In the genomic region with DNA sequence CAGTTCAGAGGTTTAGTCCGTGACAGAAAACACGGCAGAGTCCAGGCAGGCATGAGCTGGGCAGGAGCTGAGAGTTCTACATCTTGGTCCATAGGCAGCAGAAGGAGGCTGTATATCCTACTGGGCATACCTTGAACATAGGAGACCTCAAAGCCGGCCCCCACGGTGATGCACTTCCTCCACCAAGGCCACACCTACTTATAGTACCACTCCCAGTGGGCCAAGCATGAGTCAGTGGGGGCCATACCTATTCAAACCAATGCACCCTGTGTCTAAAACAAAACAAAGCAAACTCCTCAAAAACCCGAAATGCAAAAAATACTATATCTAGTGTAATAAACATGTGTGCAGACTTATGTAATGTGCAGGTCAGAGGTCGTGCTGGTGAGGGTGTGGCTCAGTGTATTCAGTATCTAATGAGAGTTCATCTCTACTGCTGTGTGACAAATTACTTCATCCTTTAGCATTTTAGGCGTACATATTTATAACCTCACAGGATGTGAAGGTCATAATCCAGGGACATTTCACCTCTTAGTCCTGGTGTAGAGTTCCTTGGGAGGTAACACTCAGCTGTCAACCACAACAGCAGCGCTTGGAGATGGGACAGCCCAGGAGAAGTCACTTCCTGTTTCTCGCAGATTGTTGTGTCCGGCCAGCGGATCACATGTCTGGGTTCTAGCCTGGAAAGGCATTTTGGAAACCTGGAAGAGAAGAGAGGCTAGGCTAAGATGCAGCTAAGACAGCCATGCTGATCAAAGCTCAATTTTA, we compare ENCODE assay signal across 9 mouse cellular contexts. TPM values are rescaled to one million over a fixed set of nuclear protein-coding genes. Genes with fewer than 3 reads are reported as not detected.
DNase-seq lines count a peak whose midpoint lies in the region; ATAC-seq and TF ChIP-seq lines count a peak whose summit lies in the region.
"Had no signal": no experiment of that assay in that cellular context is flagged by ENCODE, and none has a peak within 500 bp of the region (broad histone marks: within the 10 kb centered on the region; RNA-seq: fewer than 3 reads in every experiment).

No protein-coding gene starts in this region.

- peaks cover 10% of the 10 kb centered on the region for H3K36me3 ChIP-seq in lung, embryonic 16.5 days (ENCODE audit: control insufficient read depth, insufficient read depth, low read length)
- H3K36me3 ChIP-seq in intestine, embryonic 15.5 days = peaks cover 7% of the 10 kb centered on the region; the same call in 1 of the 2 replicates

- no peaks in the 10 kb centered on the region for H3K9me3 ChIP-seq in lung, embryonic 16.5 days (ENCODE audit: control insufficient read depth, low read length)
- H3K9me3 ChIP-seq in intestine, embryonic 15.5 days = no peaks in the 10 kb centered on the region

- H3K9ac ChIP-seq in lung, embryonic 16.5 days (ENCODE audit: low read length) = no peak overlapping the region
- no peak overlapping the region for H3K9ac ChIP-seq in intestine, embryonic 15.5 days

- WGBS in lung, embryonic 16.5 days = 56% methylated on average over 11 of the region's 11 CpGs
- 61% methylated on average over 11 of the region's 11 CpGs for WGBS in intestine, embryonic 15.5 days
- 84% methylated on average over 11 of the region's 11 CpGs for WGBS in olfactory bulb, adult 2 months

- H3K27ac ChIP-seq in lung, embryonic 16.5 days (ENCODE audit: low read length) = peak overlapping the region; percentile 23; the same call in 1 of the 2 replicates
- no peak overlapping the region; the same call in 1 of the 2 replicates for H3K27ac ChIP-seq in intestine, embryonic 15.5 days
- H3K27ac ChIP-seq in olfactory bulb, adult 2 months (ENCODE audit: insufficient read depth, low read depth, low read length) = no peak overlapping the region
- H3K27ac ChIP-seq: macrophage had no signal

- peak; percentile 69 for ATAC-seq in lung, embryonic 16.5 days (ENCODE audit: low read depth)
- peak; percentile 31 for ATAC-seq in erythroblast, adult 5-6 weeks (replicated peaks; ENCODE audit: low FRiP score, poor library complexity, severe bottlenecking)
- ATAC-seq in intestine, embryonic 15.5 days = peak; percentile 26

- H3K27me3 ChIP-seq in lung, embryonic 16.5 days (ENCODE audit: control insufficient read depth, insufficient read depth, low read depth, low read length) = no peaks in the 10 kb centered on the region
- no peaks in the 10 kb centered on the region for H3K27me3 ChIP-seq in intestine, embryonic 15.5 days (replicated peaks)

- TF ChIP-seq POLR2A in olfactory bulb, adult 2 months (IDR thresholded peaks at IDR 0.05; ENCODE audit: insufficient read depth, low read depth, low read length) = no peak

- intact Hi-C loops in left cerebral cortex, postnatal 14 days (cut with DNase I) = no loop called here

- peaks cover 13% of the 10 kb centered on the region for H3K4me1 ChIP-seq in lung, embryonic 16.5 days (replicated peaks; ENCODE audit: control insufficient read depth, insufficient read depth, low read length)
- peaks cover 8% of the 10 kb centered on the region for H3K4me1 ChIP-seq in intestine, embryonic 15.5 days (replicated peaks)
- H3K4me1 ChIP-seq in olfactory bulb, adult 2 months (ENCODE audit: control insufficient read depth, insufficient read depth, low read length) = peaks cover 5% of the 10 kb centered on the region

- 0 out of 2 replicates have a peak, but pooled peaks have one; percentile 1 for TF ChIP-seq CTCF in olfactory bulb, adult 2 months (IDR thresholded peaks at IDR 0.05; ENCODE audit: insufficient read depth, low read depth, low read length)

- DNase-seq in lung, postnatal 4 days = no peak
- DNase-seq in gastrocnemius, postnatal 10 days = no peak
- no peak for DNase-seq in retina, postnatal 1 day
- no peak for DNase-seq in left cerebral cortex, postnatal 14 days (ENCODE audit: low spot score in 2 of 2)

- peak overlapping the region; percentile 43; the same call in 1 of the 2 replicates for H3K4me2 ChIP-seq in lung, embryonic 16.5 days (ENCODE audit: low read depth, low read length)
- peak overlapping the region; percentile 49 for H3K4me2 ChIP-seq in intestine, embryonic 15.5 days (replicated peaks)

- peak overlapping the region; percentile 24; the same call in 1 of the 2 replicates for H3K4me3 ChIP-seq in lung, embryonic 16.5 days (ENCODE audit: low read length)
- H3K4me3 ChIP-seq in intestine, embryonic 15.5 days (replicated peaks) = no peak overlapping the region
- H3K4me3 ChIP-seq in olfactory bulb, adult 2 months (ENCODE audit: insufficient read depth, low read depth, low read length) = no peak overlapping the region

RNA-seq across cellular contexts. Expression of gene Nadk2, which starts 22.7 kb away (rescaled TPM):
- 27.4 and 31.8 TPM in 2 replicates for polyA plus RNA-seq in lung, embryonic 16.5 days (2015; fragmentation: Nextera tagmentation; extraction: Ambion mirVana)
- 252 and 320 TPM in 2 replicates for total RNA-seq in erythroblast, adult 5-6 weeks (2015; ENCODE audit: low replicate concordance)
- 514 and 775 TPM in 2 replicates for total RNA-seq in erythroblast, adult 5-6 weeks (2017; ENCODE audit: low replicate concordance)
- 49.0 and 50.4 TPM in 2 replicates for polyA plus RNA-seq in intestine, embryonic 15.5 days (2015; fragmentation: Nextera tagmentation; extraction: Ambion mirVana)
- not detected in 2 replicates for polyA plus RNA-seq in olfactory bulb, adult 2 months (2012; ENCODE audit: insufficient read depth, insufficient read length, low replicate concordance, missing spikeins)
- 10 to 100 TPM; 24.0 to 26.6 TPM for total RNA-seq in gastrocnemius, postnatal 10 days (2021)
- total RNA-seq in left cerebral cortex, postnatal 14 days (2021) = 10 to 100 TPM; 40.9 to 46.2 TPM

RNA-seq across cellular contexts. Expression of gene Lmbrd2, which starts 46.6 kb away (rescaled TPM):
- polyA plus RNA-seq in lung, embryonic 16.5 days (2015; fragmentation: Nextera tagmentation; extraction: Ambion mirVana) = 2.8 and 3.2 TPM in 2 replicates
- total RNA-seq in erythroblast, adult 5-6 weeks (2015; ENCODE audit: low replicate concordance) = 9.4 and 14.6 TPM in 2 replicates
- 3.2 and 3.6 TPM in 2 replicates for total RNA-seq in erythroblast, adult 5-6 weeks (2017; ENCODE audit: low replicate concordance)
- polyA plus RNA-seq in intestine, embryonic 15.5 days (2015; fragmentation: Nextera tagmentation; extraction: Ambion mirVana) = 3.4 and 3.9 TPM in 2 replicates
- not detected in 2 replicates for polyA plus RNA-seq in olfactory bulb, adult 2 months (2012; ENCODE audit: insufficient read depth, insufficient read length, low replicate concordance, missing spikeins)
- 10 to 100 TPM; 16.6 to 16.7 TPM for total RNA-seq in gastrocnemius, postnatal 10 days (2021)
- total RNA-seq in left cerebral cortex, postnatal 14 days (2021) = 10 to 100 TPM; 65.7 to 66.0 TPM

Comparison
In these comparisons a context has a peak if more than half of its experiments do, and no peak if none do; other contexts are left out.
1. RNA of gene Nadk2, which starts 22.7 kb away (total RNA-seq): 252 to 775 TPM in erythroblast, adult 5-6 weeks; 40.9 to 46.2 TPM in left cerebral cortex, postnatal 14 days and 24.0 to 26.6 TPM in gastrocnemius, postnatal 10 days; every median in the first group is over 4 times any median in the second.
2. Peak in every context shown above with its lines, with median percentiles within 50 percentile points of each other: ATAC-seq.